Mouse (Mus musculus): ENCODE measurements around the gene Ccdc14. TPM values are rescaled to one million over a fixed set of nuclear protein-coding genes. Genes with fewer than 3 reads are reported as not detected.

Ccdc14 gene
- polyA plus RNA-seq, 1 experiment = 0.88 TPM

GRCm38 (mm10) chr16:34745065-34745585, 54.7 kb downstream of the Ccdc14 start, which contains the start of gene Mylk:
Gene Mylk, plus strand, starts transcription at chr16:34745210.
- H3K27me3 ChIP-seq (replicated peaks; ENCODE audit: control insufficient read depth, insufficient read depth, low read length) = no peaks in the 10 kb centered on the region
- WGBS = 1% methylated on average over 48 of the region's 48 CpGs
- H3K36me3 ChIP-seq (ENCODE audit: control insufficient read depth, insufficient read depth, low read length) = no peaks in the 10 kb centered on the region
- peak within 1 kb of the TSS; percentile 2; the same call in 1 of the 2 replicates for H3K27ac ChIP-seq (ENCODE audit: insufficient read depth, low read depth, low read length)
- peak; percentile 98 for DNase-seq
- no peak for TF ChIP-seq CTCF (conservative IDR thresholded peaks at IDR 0.05; ENCODE audit: insufficient read depth, insufficient read length, low read depth, low read length)
- TF ChIP-seq POLR2A (IDR thresholded peaks at IDR 0.05; ENCODE audit: low read depth, low read length) = peak; percentile 94
- H3K4me1 ChIP-seq (ENCODE audit: control insufficient read depth, insufficient read depth, low read length) = peaks cover 10% of the 10 kb centered on the region; the same call in 1 of the 2 replicates
- H3K4me3 ChIP-seq (ENCODE audit: insufficient read depth, low read depth, low read length) = peak within 1 kb of the TSS; percentile 63

GRCm38 (mm10) chr16:34748081-34748720, 57.8 kb downstream of the Ccdc14 start:
- Histone ChIP-seq H3K4me1 (ENCODE audit: control insufficient read depth, insufficient read depth, low read length) (peaks cover 12% of the 10 kb centered on the region; the same call in 1 of the 2 replicates), H3K36me3 (ENCODE audit: control insufficient read depth, insufficient read depth, low read length) (no peaks in the 10 kb centered on the region), H3K4me3 (ENCODE audit: insufficient read depth, low read depth, low read length) (no peak overlapping the region), H3K27me3 (replicated peaks; ENCODE audit: control insufficient read depth, insufficient read depth, low read length) (no peaks in the 10 kb centered on the region), H3K27ac (ENCODE audit: insufficient read depth, low read depth, low read length) (no peak overlapping the region)
- 52% methylated on average over 11 of the region's 11 CpGs for WGBS
- DNase-seq = peak; percentile 33
- no peak for TF ChIP-seq CTCF (conservative IDR thresholded peaks at IDR 0.05; ENCODE audit: insufficient read depth, insufficient read length, low read depth, low read length)
- TF ChIP-seq POLR2A (IDR thresholded peaks at IDR 0.05; ENCODE audit: low read depth, low read length) = no peak

GRCm38 (mm10) chr16:34749536-34749935, 59.1 kb downstream of the Ccdc14 start:
- Histone ChIP-seq H3K36me3 (ENCODE audit: control insufficient read depth, insufficient read depth, low read length) (no peaks in the 10 kb centered on the region), H3K27me3 (replicated peaks; ENCODE audit: control insufficient read depth, insufficient read depth, low read length) (no peaks in the 10 kb centered on the region), H3K4me1 (ENCODE audit: control insufficient read depth, insufficient read depth, low read length) (peaks cover 12% of the 10 kb centered on the region; the same call in 1 of the 2 replicates), H3K27ac (ENCODE audit: insufficient read depth, low read depth, low read length) (no peak overlapping the region), H3K4me3 (ENCODE audit: insufficient read depth, low read depth, low read length) (no peak overlapping the region)
- 60% methylated on average over 4 of the region's 4 CpGs for WGBS
- no peak for DNase-seq
- TF ChIP-seq CTCF (conservative IDR thresholded peaks at IDR 0.05; ENCODE audit: insufficient read depth, insufficient read length, low read depth, low read length) = no peak
- TF ChIP-seq POLR2A (IDR thresholded peaks at IDR 0.05; ENCODE audit: low read depth, low read length) = no peak

- Histone ChIP-seq H3K4me3 (ENCODE audit: insufficient read depth, low read depth, low read length) (no peak overlapping the region), H3K27me3 (replicated peaks; ENCODE audit: control insufficient read depth, insufficient read depth, low read length) (no peaks in the 10 kb centered on the region), H3K4me1 (ENCODE audit: control insufficient read depth, insufficient read depth, low read length) (peaks cover 18% of the 10 kb centered on the region; the same call in 1 of the 2 replicates), H3K36me3 (ENCODE audit: control insufficient read depth, insufficient read depth, low read length) (no peaks in the 10 kb centered on the region), H3K27ac (ENCODE audit: insufficient read depth, low read depth, low read length) (no peak overlapping the region)
- TF ChIP-seq POLR2A (IDR thresholded peaks at IDR 0.05; ENCODE audit: low read depth, low read length) = no peak
- no peak for TF ChIP-seq CTCF (conservative IDR thresholded peaks at IDR 0.05; ENCODE audit: insufficient read depth, insufficient read length, low read depth, low read length)
- WGBS = 46% methylated on average over 3 of the region's 3 CpGs
- DNase-seq = no peak
Measured at GRCm38 (mm10) chr16:34752026-34752425, 61.6 kb downstream of the Ccdc14 start.

- Histone ChIP-seq H3K36me3 (ENCODE audit: control insufficient read depth, insufficient read depth, low read length) (no peaks in the 10 kb centered on the region), H3K4me1 (ENCODE audit: control insufficient read depth, insufficient read depth, low read length) (peaks cover 18% of the 10 kb centered on the region; the same call in 1 of the 2 replicates), H3K4me3 (ENCODE audit: insufficient read depth, low read depth, low read length) (no peak overlapping the region), H3K27me3 (replicated peaks; ENCODE audit: control insufficient read depth, insufficient read depth, low read length) (no peaks in the 10 kb centered on the region), H3K27ac (ENCODE audit: insufficient read depth, low read depth, low read length) (no peak overlapping the region)
- WGBS = 91% methylated on average over 3 of the region's 3 CpGs
- no peak for DNase-seq
- TF ChIP-seq CTCF (conservative IDR thresholded peaks at IDR 0.05; ENCODE audit: insufficient read depth, insufficient read length, low read depth, low read length) (no peak), POLR2A (IDR thresholded peaks at IDR 0.05; ENCODE audit: low read depth, low read length) (no peak)
Measured at GRCm38 (mm10) chr16:34752977-34753376, 62.6 kb downstream of the Ccdc14 start.

GRCm38 (mm10) chr16:34756991-34757390, 66.6 kb downstream of the Ccdc14 start:
- DNase-seq = no peak
- no peak overlapping the region for H3K27ac ChIP-seq (ENCODE audit: insufficient read depth, low read depth, low read length)
- peaks cover 13% of the 10 kb centered on the region; the same call in 1 of the 2 replicates for H3K4me1 ChIP-seq (ENCODE audit: control insufficient read depth, insufficient read depth, low read length)
- TF ChIP-seq CTCF (conservative IDR thresholded peaks at IDR 0.05; ENCODE audit: insufficient read depth, insufficient read length, low read depth, low read length) (no peak), POLR2A (IDR thresholded peaks at IDR 0.05; ENCODE audit: low read depth, low read length) (no peak)
- WGBS = 79% methylated on average over 7 of the region's 7 CpGs
- no peak overlapping the region for H3K4me3 ChIP-seq (ENCODE audit: insufficient read depth, low read depth, low read length)
- H3K36me3 ChIP-seq (ENCODE audit: control insufficient read depth, insufficient read depth, low read length) = no peaks in the 10 kb centered on the region
- no peaks in the 10 kb centered on the region for H3K27me3 ChIP-seq (replicated peaks; ENCODE audit: control insufficient read depth, insufficient read depth, low read length)

- H3K36me3 ChIP-seq (ENCODE audit: control insufficient read depth, insufficient read depth, low read length) = no peaks in the 10 kb centered on the region
- peak; percentile 15 for DNase-seq
- no peak overlapping the region for H3K27ac ChIP-seq (ENCODE audit: insufficient read depth, low read depth, low read length)
- TF ChIP-seq POLR2A (IDR thresholded peaks at IDR 0.05; ENCODE audit: low read depth, low read length) = no peak
- TF ChIP-seq CTCF (conservative IDR thresholded peaks at IDR 0.05; ENCODE audit: insufficient read depth, insufficient read length, low read depth, low read length) = no peak
- H3K4me1 ChIP-seq (ENCODE audit: control insufficient read depth, insufficient read depth, low read length) = peaks cover 11% of the 10 kb centered on the region; the same call in 1 of the 2 replicates
- H3K4me3 ChIP-seq (ENCODE audit: insufficient read depth, low read depth, low read length) = no peak overlapping the region
- 57% methylated on average over 5 of the region's 5 CpGs for WGBS
- H3K27me3 ChIP-seq (replicated peaks; ENCODE audit: control insufficient read depth, insufficient read depth, low read length) = no peaks in the 10 kb centered on the region
Measured at GRCm38 (mm10) chr16:34758205-34758604, 67.8 kb downstream of the Ccdc14 start.

Data from kidney, adult 2 months (tissue).